Mouse (Mus musculus): ENCODE measurements around the gene Rbm7.

Rbm7 gene

GRCm38 (mm10) chr9:48494817-48495547 is at the start of gene Rbm7, which contains the start of gene Gm5617:
Gene Rbm7, minus strand, starts transcription at chr9:48495299.
Gene Gm5617, plus strand, starts transcription at chr9:48495442.
- TF ChIP-seq GATA4 (IDR thresholded peaks at IDR 0.05; ENCODE audit: insufficient replicate concordance, low read length) = peak; percentile 43; the same call in 1 of the 2 replicates

GRCm38 (mm10) chr9:48538688-48539087 is 43.6 kb upstream of the Rbm7 start:
- no peak for TF ChIP-seq GATA4 (IDR thresholded peaks at IDR 0.05; ENCODE audit: insufficient replicate concordance, low read length)

- no peak for TF ChIP-seq GATA4 (IDR thresholded peaks at IDR 0.05; ENCODE audit: insufficient replicate concordance, low read length)
These were observed 43.0 kb upstream of the Rbm7 start for GRCm38 (mm10) chr9:48538044-48538645.

DNA sequence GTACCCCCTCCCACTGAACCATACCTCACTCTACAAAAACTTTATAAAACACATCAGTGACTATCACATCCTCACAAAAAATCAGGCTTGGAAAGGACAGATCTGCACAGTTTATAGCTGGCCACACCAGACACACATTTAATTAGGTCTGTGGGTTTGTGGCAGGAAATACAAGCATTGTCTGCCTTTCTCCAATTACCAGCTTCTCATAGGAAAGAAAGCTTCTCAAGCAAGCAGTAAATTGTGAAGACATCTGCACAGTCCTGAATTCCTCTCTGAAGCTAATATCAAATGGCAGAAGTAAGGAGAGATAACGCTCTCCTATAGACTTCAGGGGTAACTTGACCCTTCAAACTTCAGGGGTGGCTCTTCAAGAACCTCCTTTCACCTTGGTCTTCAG is 41.3 kb upstream of the Rbm7 start:
- TF ChIP-seq GATA4 (IDR thresholded peaks at IDR 0.05; ENCODE audit: insufficient replicate concordance, low read length) = no peak

- no peak for TF ChIP-seq GATA4 (IDR thresholded peaks at IDR 0.05; ENCODE audit: insufficient replicate concordance, low read length)
These were observed 37.6 kb upstream of the Rbm7 start for GRCm38 (mm10) chr9:48532730-48533129.

DNA sequence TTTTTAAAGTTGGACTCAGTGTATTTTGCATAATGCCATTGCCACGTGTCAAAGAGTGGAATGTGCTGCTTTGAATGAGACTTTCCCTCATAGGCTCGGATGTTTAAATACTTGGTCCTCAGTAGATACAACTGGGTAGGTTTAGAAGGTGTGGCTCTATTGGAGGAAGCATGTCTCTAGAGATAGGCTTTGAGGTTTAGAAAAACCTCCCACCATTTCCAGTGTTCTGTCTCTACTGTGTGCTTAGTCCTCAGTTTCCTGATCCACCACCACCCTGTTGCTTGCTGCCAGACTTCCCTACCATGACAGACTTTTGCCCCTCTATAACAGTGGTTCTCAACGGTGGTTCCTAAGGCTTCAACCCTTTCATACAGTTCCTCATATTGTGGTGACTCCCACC is 37.1 kb upstream of the Rbm7 start:
- no peak for TF ChIP-seq GATA4 (IDR thresholded peaks at IDR 0.05; ENCODE audit: insufficient replicate concordance, low read length)

DNA sequence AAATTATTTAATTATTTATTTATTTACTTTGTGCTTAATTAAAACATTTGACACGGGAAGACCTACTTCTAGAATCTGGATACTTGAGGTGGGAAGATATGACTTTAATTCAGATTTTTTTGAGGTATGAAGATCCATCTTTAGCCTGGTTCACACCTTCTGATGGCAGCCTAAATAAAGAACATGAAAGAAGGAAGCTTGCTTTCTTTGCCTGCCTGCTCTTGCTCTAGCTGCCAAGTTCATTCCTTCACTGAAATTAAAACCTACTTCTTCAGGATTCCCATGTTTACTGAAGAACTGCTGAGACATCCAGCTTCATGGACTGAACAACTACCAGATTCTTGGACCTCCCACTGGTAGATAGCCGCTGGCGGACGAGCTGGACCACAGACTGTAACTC is 36.2 kb upstream of the Rbm7 start:
- TF ChIP-seq GATA4 (IDR thresholded peaks at IDR 0.05; ENCODE audit: insufficient replicate concordance, low read length) = no peak

GRCm38 (mm10) chr9:48526520-48526919 is 31.4 kb upstream of the Rbm7 start:
- TF ChIP-seq GATA4 (IDR thresholded peaks at IDR 0.05; ENCODE audit: insufficient replicate concordance, low read length) = no peak

- no peak for TF ChIP-seq GATA4 (IDR thresholded peaks at IDR 0.05; ENCODE audit: insufficient replicate concordance, low read length)
These were observed 30.5 kb upstream of the Rbm7 start for GRCm38 (mm10) chr9:48525566-48525965.

- TF ChIP-seq GATA4 (IDR thresholded peaks at IDR 0.05; ENCODE audit: insufficient replicate concordance, low read length) = no peak
These were observed 22.5 kb upstream of the Rbm7 start for GRCm38 (mm10) chr9:48517372-48518130.

- TF ChIP-seq GATA4 (IDR thresholded peaks at IDR 0.05; ENCODE audit: insufficient replicate concordance, low read length) = no peak
These were observed 21.7 kb upstream of the Rbm7 start for GRCm38 (mm10) chr9:48516615-48517371.

- no peak for TF ChIP-seq GATA4 (IDR thresholded peaks at IDR 0.05; ENCODE audit: insufficient replicate concordance, low read length)
These were observed 20.2 kb upstream of the Rbm7 start for GRCm38 (mm10) chr9:48515332-48515731.

GRCm38 (mm10) chr9:48510134-48510533 is 15.0 kb upstream of the Rbm7 start:
- TF ChIP-seq GATA4 (IDR thresholded peaks at IDR 0.05; ENCODE audit: insufficient replicate concordance, low read length) = no peak

DNA sequence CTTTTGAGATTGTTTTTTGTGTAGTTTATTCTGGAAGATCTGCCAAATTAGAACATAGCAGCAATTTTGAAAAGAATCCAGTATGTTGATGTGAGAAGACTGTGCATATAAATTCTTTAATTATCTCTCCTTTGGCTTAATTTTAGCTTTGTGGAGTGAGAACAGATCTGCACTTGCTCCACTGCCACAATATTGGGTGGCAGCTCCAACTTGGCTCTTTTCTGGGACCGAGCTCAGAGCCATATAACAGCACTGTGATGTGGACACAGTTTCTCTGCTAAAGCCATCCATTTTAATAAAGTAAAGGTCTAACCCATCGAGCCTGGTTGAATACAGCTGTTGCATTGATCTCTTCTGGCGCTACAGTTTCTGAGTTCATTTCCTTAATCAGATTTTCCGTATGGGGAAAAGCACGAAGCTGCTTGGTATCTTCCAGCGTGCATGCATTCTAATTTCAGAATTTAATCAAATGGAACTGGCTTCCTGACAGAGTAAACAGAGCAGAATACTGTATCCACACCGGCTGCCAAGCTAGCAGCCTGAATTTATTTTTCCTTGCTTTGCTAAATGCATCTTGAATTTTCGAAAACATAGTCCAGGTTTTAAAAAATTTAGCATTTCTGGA is 9.8 kb upstream of the Rbm7 start:
- no peak for TF ChIP-seq GATA4 (IDR thresholded peaks at IDR 0.05; ENCODE audit: insufficient replicate concordance, low read length)

- no peak for TF ChIP-seq GATA4 (IDR thresholded peaks at IDR 0.05; ENCODE audit: insufficient replicate concordance, low read length)
These were observed 7.9 kb upstream of the Rbm7 start for GRCm38 (mm10) chr9:48503001-48503400.

All from liver, adult (tissue).